Mouse (Mus musculus): ENCODE data around the gene Bahcc1. TPM values are rescaled to one million over a fixed set of nuclear protein-coding genes. Genes with fewer than 3 reads are reported as not detected.

The Bahcc1 gene
- total and polyA plus RNA-seq, 2 experiments from 2014 or later = 9.5 to 49.8 TPM

GRCm38 (mm10) chr11:120303559-120304349 is 71.0 kb downstream of the Bahcc1 start:
- Histone ChIP-seq H3K4me1 (ENCODE audit: insufficient read depth, low read length) (peaks cover 18% of the 10 kb centered on the region), H3K27ac (ENCODE audit: low read depth, low read length) (no peak overlapping the region), H3K27me3 (ENCODE audit: insufficient read depth, low read length) (peaks cover 7% of the 10 kb centered on the region; the same call in 1 of the 2 replicates), H3K4me3 (ENCODE audit: low read depth, low read length) (no peak overlapping the region), H3K9ac (replicated peaks; ENCODE audit: low read length, poor library complexity, severe bottlenecking) (no peak overlapping the region), H3K4me2 (ENCODE audit: low read depth, low read length, poor library complexity, severe bottlenecking) (no peak overlapping the region), H3K9me3 (ENCODE audit: low read length) (no peaks in the 10 kb centered on the region), H3K36me3 (ENCODE audit: insufficient read depth, low read length) (no peaks in the 10 kb centered on the region)
- no peak for TF ChIP-seq CTCF (IDR thresholded peaks at IDR 0.05)
- 90% methylated on average over 19 of the region's 21 CpGs for WGBS
- ATAC-seq (ENCODE audit: low FRiP score) (no peak), DNase-seq (ENCODE audit: low spot score) (no peak)

GRCm38 (mm10) chr11:120304350-120304694 is 71.6 kb downstream of the Bahcc1 start:
- Histone ChIP-seq H3K4me1 (ENCODE audit: insufficient read depth, low read length) (peaks cover 18% of the 10 kb centered on the region), H3K9me3 (ENCODE audit: low read length) (no peaks in the 10 kb centered on the region), H3K27ac (ENCODE audit: low read depth, low read length) (no peak overlapping the region), H3K36me3 (ENCODE audit: insufficient read depth, low read length) (no peaks in the 10 kb centered on the region), H3K4me3 (ENCODE audit: low read depth, low read length) (peak overlapping the region; percentile 41), H3K9ac (replicated peaks; ENCODE audit: low read length, poor library complexity, severe bottlenecking) (peak overlapping the region; percentile 61; the same call in 1 of the 2 replicates), H3K27me3 (ENCODE audit: insufficient read depth, low read length) (peaks cover 7% of the 10 kb centered on the region; the same call in 1 of the 2 replicates), H3K4me2 (ENCODE audit: low read depth, low read length, poor library complexity, severe bottlenecking) (peak overlapping the region; percentile 66)
- ATAC-seq (ENCODE audit: low FRiP score) = no peak
- DNase-seq (ENCODE audit: low spot score) = no peak
- no peak for TF ChIP-seq CTCF (IDR thresholded peaks at IDR 0.05)
- 38% methylated on average over 5 of the region's 5 CpGs for WGBS

GRCm38 (mm10) chr11:120304886-120305534 is 72.3 kb downstream of the Bahcc1 start:
- H3K4me3 ChIP-seq (ENCODE audit: low read depth, low read length) = peak overlapping the region; percentile 41
- H3K27me3 ChIP-seq (ENCODE audit: insufficient read depth, low read length) = peaks cover 7% of the 10 kb centered on the region; the same call in 1 of the 2 replicates
- H3K9me3 ChIP-seq (ENCODE audit: low read length) = no peaks in the 10 kb centered on the region
- H3K27ac ChIP-seq (ENCODE audit: low read depth, low read length) = peak overlapping the region; percentile 88
- TF ChIP-seq CTCF (IDR thresholded peaks at IDR 0.05) = peak; percentile 71
- WGBS = under 1% methylated on average over 51 of the region's 53 CpGs
- peak; percentile 98 for DNase-seq (ENCODE audit: low spot score)
- H3K9ac ChIP-seq (replicated peaks; ENCODE audit: low read length, poor library complexity, severe bottlenecking) = peak overlapping the region; percentile 61
- peak; percentile 94 for ATAC-seq (ENCODE audit: low FRiP score)
- no peaks in the 10 kb centered on the region for H3K36me3 ChIP-seq (ENCODE audit: insufficient read depth, low read length)
- peak overlapping the region; percentile 66 for H3K4me2 ChIP-seq (ENCODE audit: low read depth, low read length, poor library complexity, severe bottlenecking)
- peaks cover 18% of the 10 kb centered on the region for H3K4me1 ChIP-seq (ENCODE audit: insufficient read depth, low read length)

GRCm38 (mm10) chr11:120305535-120306365 is 73.0 kb downstream of the Bahcc1 start:
- Histone ChIP-seq H3K4me1 (ENCODE audit: insufficient read depth, low read length) (peaks cover 22% of the 10 kb centered on the region), H3K4me2 (ENCODE audit: low read depth, low read length, poor library complexity, severe bottlenecking) (peak overlapping the region; percentile 66), H3K27me3 (ENCODE audit: insufficient read depth, low read length) (peaks cover 7% of the 10 kb centered on the region; the same call in 1 of the 2 replicates), H3K36me3 (ENCODE audit: insufficient read depth, low read length) (no peaks in the 10 kb centered on the region), H3K27ac (ENCODE audit: low read depth, low read length) (peak overlapping the region; percentile 88), H3K4me3 (ENCODE audit: low read depth, low read length) (peak overlapping the region; percentile 41), H3K9me3 (ENCODE audit: low read length) (no peaks in the 10 kb centered on the region), H3K9ac (replicated peaks; ENCODE audit: low read length, poor library complexity, severe bottlenecking) (peak overlapping the region; percentile 61)
- 25% methylated on average over 15 of the region's 15 CpGs for WGBS
- ATAC-seq (ENCODE audit: low FRiP score) (peak; percentile 12; the same call in 1 of the 2 replicates), DNase-seq (ENCODE audit: low spot score) (no peak)
- TF ChIP-seq CTCF (IDR thresholded peaks at IDR 0.05) = no peak

GRCm38 (mm10) chr11:120306366-120307131 is 73.8 kb downstream of the Bahcc1 start:
- no peak for DNase-seq (ENCODE audit: low spot score)
- H3K36me3 ChIP-seq (ENCODE audit: insufficient read depth, low read length) = no peaks in the 10 kb centered on the region
- WGBS = 57% methylated on average over 12 of the region's 12 CpGs
- H3K9ac ChIP-seq (replicated peaks; ENCODE audit: low read length, poor library complexity, severe bottlenecking) = no peak overlapping the region
- no peak for TF ChIP-seq CTCF (IDR thresholded peaks at IDR 0.05)
- no peak for ATAC-seq (ENCODE audit: low FRiP score)
- peaks cover 25% of the 10 kb centered on the region for H3K4me1 ChIP-seq (ENCODE audit: insufficient read depth, low read length)
- H3K27me3 ChIP-seq (ENCODE audit: insufficient read depth, low read length) = peaks cover 7% of the 10 kb centered on the region; the same call in 1 of the 2 replicates
- H3K4me3 ChIP-seq (ENCODE audit: low read depth, low read length) = no peak overlapping the region
- no peaks in the 10 kb centered on the region for H3K9me3 ChIP-seq (ENCODE audit: low read length)
- H3K4me2 ChIP-seq (ENCODE audit: low read depth, low read length, poor library complexity, severe bottlenecking) = peak overlapping the region; percentile 66; the same call in 1 of the 2 replicates
- no peak overlapping the region for H3K27ac ChIP-seq (ENCODE audit: low read depth, low read length)
